ENCODE assay signal across 11 mouse cellular contexts in the genomic region with DNA sequence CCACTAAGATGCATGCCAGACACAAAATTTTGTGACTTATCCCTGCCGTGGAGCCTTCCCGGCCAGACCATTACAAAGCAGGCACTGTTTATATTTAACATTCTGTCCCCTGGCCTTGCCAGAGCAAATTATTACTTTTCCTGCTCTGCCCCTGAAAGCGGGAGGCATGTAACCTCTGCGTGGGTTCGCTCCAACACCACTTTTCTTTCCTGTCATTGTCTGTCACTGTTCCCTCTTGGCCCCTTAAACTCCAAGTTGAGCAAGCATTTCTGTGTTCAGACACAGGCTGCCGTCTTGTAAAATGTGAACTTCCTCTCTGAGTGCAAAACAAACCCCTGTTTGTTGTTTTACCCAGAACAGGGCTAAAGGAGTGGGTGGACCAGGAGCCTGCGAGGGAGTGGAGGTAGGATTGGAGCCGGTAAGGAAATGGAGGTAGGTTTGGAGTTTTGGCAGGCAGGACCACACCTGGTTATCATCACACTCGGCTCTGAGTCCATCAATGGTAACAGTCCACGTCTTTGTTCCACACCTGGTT.
DNase-seq lines count a peak whose midpoint lies in the region; ATAC-seq and TF ChIP-seq lines count a peak whose summit lies in the region.
"Had no signal": no experiment of that assay in that cellular context is flagged by ENCODE, and none has a peak within 500 bp of the region (broad histone marks: within the 10 kb centered on the region; RNA-seq: fewer than 3 reads in every experiment).

No protein-coding gene starts in this region.

- peaks cover 16% of the 10 kb centered on the region for H3K4me1 ChIP-seq in embryonic facial prominence, embryonic 12.5 days
- peaks cover 22% of the 10 kb centered on the region for H3K4me1 ChIP-seq in limb, embryonic 14.5 days (ENCODE audit: control insufficient read depth, insufficient read depth, low read length)
- H3K4me1 ChIP-seq in forebrain, embryonic 16.5 days (replicated peaks; ENCODE audit: control insufficient read depth, insufficient read depth, low read length): 0 out of 2 replicates have a peak, but pooled peaks cover 2% of the 10 kb centered on the region
- H3K4me1 ChIP-seq: liver, embryonic 13.5 days had no signal

- no peak for TF ChIP-seq CTCF in gastrocnemius, adult 2 months (IDR thresholded peaks at IDR 0.05)

- H3K9me3 ChIP-seq in embryonic facial prominence, embryonic 12.5 days: no peaks in the 10 kb centered on the region
- H3K9me3 ChIP-seq in limb, embryonic 14.5 days (ENCODE audit: control insufficient read depth, low read length): no peaks in the 10 kb centered on the region
- H3K9me3 ChIP-seq in forebrain, embryonic 16.5 days (ENCODE audit: control insufficient read depth, low read length): no peaks in the 10 kb centered on the region
- H3K9me3 ChIP-seq: liver, embryonic 13.5 days had no signal

- H3K9ac ChIP-seq in embryonic facial prominence, embryonic 12.5 days: no peak overlapping the region
- H3K9ac ChIP-seq in limb, embryonic 14.5 days (ENCODE audit: low read depth, low read length, severe bottlenecking): no peak overlapping the region
- no peak overlapping the region for H3K9ac ChIP-seq in forebrain, embryonic 16.5 days (replicated peaks; ENCODE audit: low read depth, low read length)
- H3K9ac ChIP-seq: liver, embryonic 13.5 days had no signal

- TF ChIP-seq POLR2A in limb, embryonic 14.5 days (IDR thresholded peaks at IDR 0.05; ENCODE audit: borderline replicate concordance, extremely low read depth, insufficient read depth, insufficient read length): no peak

- no peaks in the 10 kb centered on the region for H3K27me3 ChIP-seq in embryonic facial prominence, embryonic 12.5 days
- no peaks in the 10 kb centered on the region for H3K27me3 ChIP-seq in limb, embryonic 14.5 days (ENCODE audit: control insufficient read depth, insufficient read depth, low read length)
- no peaks in the 10 kb centered on the region for H3K27me3 ChIP-seq in forebrain, embryonic 16.5 days (replicated peaks; ENCODE audit: control insufficient read depth, insufficient read depth, low read length)
- H3K27me3 ChIP-seq: liver, embryonic 13.5 days had no signal

- DNase-seq in gastrocnemius, adult 2 months: no peak
- no peak for DNase-seq in gastrocnemius, postnatal 14 days
- peak; percentile 22 to 25 for DNase-seq in heart, postnatal 14 days
- peak; percentile 32 for DNase-seq in limb, embryonic 14.5 days (ENCODE audit: low spot score)
- no peak for DNase-seq in frontal cortex, postnatal 36 days (ENCODE audit: low spot score in 2 of 2)
- no peak for DNase-seq in left cerebral cortex, adult 8-10 months (ENCODE audit: low spot score in 2 of 2)
- DNase-seq: liver, embryonic 13.5 days had no signal

- no peak overlapping the region for H3K4me3 ChIP-seq in gastrocnemius, adult 2 months
- H3K4me3 ChIP-seq in embryonic facial prominence, embryonic 12.5 days: no peak overlapping the region
- no peak overlapping the region for H3K4me3 ChIP-seq in limb, embryonic 14.5 days (replicated peaks; ENCODE audit: low read length)
- H3K4me3 ChIP-seq in forebrain, embryonic 16.5 days (replicated peaks; ENCODE audit: low read length): no peak overlapping the region
- H3K4me3 ChIP-seq: liver, embryonic 13.5 days had no signal

- H3K36me3 ChIP-seq in embryonic facial prominence, embryonic 12.5 days: no peaks in the 10 kb centered on the region
- H3K36me3 ChIP-seq in limb, embryonic 14.5 days (ENCODE audit: control insufficient read depth, insufficient read depth, low read length): no peaks in the 10 kb centered on the region
- H3K36me3 ChIP-seq in forebrain, embryonic 16.5 days (ENCODE audit: control insufficient read depth, insufficient read depth): no peaks in the 10 kb centered on the region
- H3K36me3 ChIP-seq: liver, embryonic 13.5 days had no signal

- no peak overlapping the region for H3K4me2 ChIP-seq in embryonic facial prominence, embryonic 12.5 days (replicated peaks)
- H3K4me2 ChIP-seq in limb, embryonic 14.5 days (replicated peaks; ENCODE audit: low read depth, low read length, severe bottlenecking): no peak overlapping the region
- H3K4me2 ChIP-seq in forebrain, embryonic 16.5 days (ENCODE audit: low read length): no peak overlapping the region
- H3K4me2 ChIP-seq: liver, embryonic 13.5 days had no signal

- WGBS in embryonic facial prominence, embryonic 12.5 days: 28% methylated on average over 10 of the region's 10 CpGs
- 12% methylated on average over 10 of the region's 10 CpGs for WGBS in limb, embryonic 14.5 days
- WGBS in forebrain, embryonic 16.5 days: 71% methylated on average over 10 of the region's 10 CpGs

- intact Hi-C loops in gastrocnemius, adult 2 months (cut with DNase I): no loop called here
- intact Hi-C loops in gastrocnemius, postnatal 14 days (cut with DNase I; ENCODE audit: low total_unique reads): no loop called here
- intact Hi-C loops in heart, postnatal 14 days (cut with DNase I): no loop called here

- no peak for ATAC-seq in embryonic facial prominence, embryonic 12.5 days (ENCODE audit: insufficient number of reproducible peaks, insufficient read depth, low FRiP score, low TSS enrichment)
- ATAC-seq in limb, embryonic 14.5 days (ENCODE audit: low FRiP score, low read depth): peak; percentile 54; the same call in 1 of the 2 replicates
- ATAC-seq in forebrain, embryonic 16.5 days: no peak
- ATAC-seq: forebrain, embryonic 14.5 days; hindbrain, postnatal 0 days had no signal

- H3K27ac ChIP-seq in gastrocnemius, adult 2 months: peak overlapping the region; percentile 66
- peak overlapping the region; percentile 42; the same call in 1 of the 2 replicates for H3K27ac ChIP-seq in embryonic facial prominence, embryonic 12.5 days
- peak overlapping the region; percentile 53; the same call in 1 of the 2 replicates for H3K27ac ChIP-seq in limb, embryonic 14.5 days (replicated peaks; ENCODE audit: low read depth, low read length)
- no peak overlapping the region for H3K27ac ChIP-seq in forebrain, embryonic 16.5 days (ENCODE audit: low read length)
- H3K27ac ChIP-seq: hindbrain, postnatal 0 days; liver, embryonic 13.5 days had no signal

Comparison
In these comparisons a context has a peak if more than half of its experiments do, and no peak if none do; other contexts are left out.
1. DNase-seq: peak in heart, postnatal 14 days (2 of 2) and limb, embryonic 14.5 days (single experiment); none in gastrocnemius, adult 2 months (single experiment), gastrocnemius, postnatal 14 days (single experiment), frontal cortex, postnatal 36 days (0 of 2) and left cerebral cortex, adult 8-10 months (0 of 2).